In genomic region chr2:170902204-170903028, GRCm38 (mm10) we compare ENCODE assay signal across 19 mouse cellular contexts.
DNase-seq lines count a peak whose midpoint lies in the region; ATAC-seq and TF ChIP-seq lines count a peak whose summit lies in the region.
"Had no signal": no experiment of that assay in that cellular context is flagged by ENCODE, and none has a peak within 500 bp of the region (broad histone marks: within the 10 kb centered on the region; RNA-seq: fewer than 3 reads in every experiment).

No protein-coding gene starts in this region.

- H3K36me3 ChIP-seq in hindbrain, embryonic 13.5 days = no peaks in the 10 kb centered on the region
- no peaks in the 10 kb centered on the region for H3K36me3 ChIP-seq in hindbrain, embryonic 10.5 days
- no peaks in the 10 kb centered on the region for H3K36me3 ChIP-seq in hindbrain, postnatal 0 days (ENCODE audit: insufficient read depth, low read length)
- no peaks in the 10 kb centered on the region for H3K36me3 ChIP-seq in midbrain, embryonic 13.5 days
- H3K36me3 ChIP-seq: heart, embryonic 13.5 days; liver, embryonic 15.5 days had no signal

- 0 out of 2 replicates have a peak, but pooled peaks have one; percentile 36 for ATAC-seq in hindbrain, embryonic 13.5 days (ENCODE audit: low FRiP score)
- ATAC-seq in hindbrain, postnatal 0 days = no peak
- ATAC-seq in midbrain, embryonic 13.5 days = peak; percentile 79
- no peak for ATAC-seq in CD4-positive, CD25-positive, alpha-beta regulatory T cell, adult 4 months
- no peak for ATAC-seq in megakaryocyte-erythroid progenitor cell, adult 5-6 weeks (replicated peaks; ENCODE audit: low FRiP score, low TSS enrichment, poor library complexity, severe bottlenecking)
- ATAC-seq: activated CD4-positive, CD25-positive, alpha-beta regulatory T cell, adult 4 months had no signal

- DNase-seq in hindbrain, embryonic 10.5 days (ENCODE audit: low spot score) = no peak
- DNase-seq in hindbrain, postnatal 0 days (ENCODE audit: low spot score) = no peak
- no peak for DNase-seq in cerebellum, adult 18-20 months
- no peak for DNase-seq in lung, postnatal 10 days
- DNase-seq: adrenal gland, postnatal 25 days; gastrocnemius, postnatal 25 days; heart, postnatal 4 days; kidney, adult 2 months; kidney, postnatal 25 days; lung, postnatal 36 days; right cerebral cortex, postnatal 25 days had no signal

- H3K4me1 ChIP-seq in hindbrain, embryonic 13.5 days (replicated peaks) = peaks cover 13% of the 10 kb centered on the region
- H3K4me1 ChIP-seq in hindbrain, embryonic 10.5 days (replicated peaks) = peaks cover 5% of the 10 kb centered on the region; the same call in 1 of the 2 replicates
- H3K4me1 ChIP-seq in hindbrain, postnatal 0 days (ENCODE audit: insufficient read depth, low read length) = no peaks in the 10 kb centered on the region
- H3K4me1 ChIP-seq in midbrain, embryonic 13.5 days (replicated peaks) = peaks cover 23% of the 10 kb centered on the region
- H3K4me1 ChIP-seq: heart, embryonic 13.5 days; liver, embryonic 15.5 days had no signal

- H3K9me3 ChIP-seq in hindbrain, embryonic 13.5 days = peaks cover 3% of the 10 kb centered on the region; the same call in 1 of the 2 replicates
- H3K9me3 ChIP-seq in hindbrain, embryonic 10.5 days = 0 out of 2 replicates have a peak, but pooled peaks cover 3% of the 10 kb centered on the region
- 0 out of 2 replicates have a peak, but pooled peaks cover 3% of the 10 kb centered on the region for H3K9me3 ChIP-seq in hindbrain, postnatal 0 days (ENCODE audit: low read length)
- H3K9me3 ChIP-seq in midbrain, embryonic 13.5 days = no peaks in the 10 kb centered on the region
- H3K9me3 ChIP-seq: heart, embryonic 13.5 days had no signal

- 22% methylated on average over 13 of the region's 13 CpGs for WGBS in hindbrain, embryonic 13.5 days
- WGBS in hindbrain, embryonic 10.5 days = 63% methylated on average over 13 of the region's 13 CpGs
- 16% methylated on average over 13 of the region's 13 CpGs for WGBS in hindbrain, postnatal 0 days
- 23% methylated on average over 13 of the region's 13 CpGs for WGBS in midbrain, embryonic 13.5 days

- no peak overlapping the region for H3K4me3 ChIP-seq in hindbrain, embryonic 13.5 days
- H3K4me3 ChIP-seq in hindbrain, embryonic 10.5 days = no peak overlapping the region
- no peak overlapping the region for H3K4me3 ChIP-seq in hindbrain, postnatal 0 days (ENCODE audit: low read length)
- no peak overlapping the region for H3K4me3 ChIP-seq in midbrain, embryonic 13.5 days (replicated peaks)
- H3K4me3 ChIP-seq: heart, embryonic 13.5 days; liver, embryonic 15.5 days; myocyte had no signal

- H3K9ac ChIP-seq in hindbrain, embryonic 13.5 days = peak overlapping the region; percentile 39; the same call in 1 of the 2 replicates
- H3K9ac ChIP-seq in hindbrain, postnatal 0 days (replicated peaks; ENCODE audit: low read length) = no peak overlapping the region
- H3K9ac ChIP-seq in midbrain, embryonic 13.5 days (replicated peaks) = no peak overlapping the region
- H3K9ac ChIP-seq: heart, embryonic 13.5 days; liver, embryonic 15.5 days had no signal

- H3K27me3 ChIP-seq in hindbrain, embryonic 13.5 days = no peaks in the 10 kb centered on the region
- H3K27me3 ChIP-seq in hindbrain, embryonic 10.5 days (ENCODE audit: insufficient read depth, poor library complexity, severe bottlenecking) = no peaks in the 10 kb centered on the region
- no peaks in the 10 kb centered on the region for H3K27me3 ChIP-seq in hindbrain, postnatal 0 days (ENCODE audit: insufficient read depth, low read length)
- H3K27me3 ChIP-seq in midbrain, embryonic 13.5 days = no peaks in the 10 kb centered on the region
- H3K27me3 ChIP-seq: heart, embryonic 13.5 days; liver, embryonic 15.5 days had no signal

- H3K27ac ChIP-seq in hindbrain, embryonic 13.5 days = peak overlapping the region; percentile 56
- no peak overlapping the region for H3K27ac ChIP-seq in hindbrain, embryonic 10.5 days
- no peak overlapping the region for H3K27ac ChIP-seq in hindbrain, postnatal 0 days
- peak overlapping the region; percentile 20; the same call in 1 of the 2 replicates for H3K27ac ChIP-seq in midbrain, embryonic 13.5 days
- H3K27ac ChIP-seq: heart, embryonic 13.5 days; liver, embryonic 15.5 days had no signal

- TF ChIP-seq CTCF in hindbrain, postnatal 0 days (IDR thresholded peaks at IDR 0.05; ENCODE audit: low read depth) = no peak

- H3K4me2 ChIP-seq in hindbrain, embryonic 13.5 days = peak overlapping the region; percentile 25
- H3K4me2 ChIP-seq in hindbrain, postnatal 0 days (ENCODE audit: low read depth, low read length) = peak overlapping the region; percentile 2; the same call in 1 of the 2 replicates
- peak overlapping the region; percentile 19 for H3K4me2 ChIP-seq in midbrain, embryonic 13.5 days (replicated peaks)
- H3K4me2 ChIP-seq: heart, embryonic 13.5 days; liver, embryonic 15.5 days had no signal

Comparison
In these comparisons a context has a peak if more than half of its experiments do, and no peak if none do; other contexts are left out.
1. ATAC-seq: peak in hindbrain, embryonic 13.5 days (single experiment) and midbrain, embryonic 13.5 days (single experiment); none in hindbrain, postnatal 0 days (single experiment), CD4-positive, CD25-positive, alpha-beta regulatory T cell, adult 4 months (single experiment) and megakaryocyte-erythroid progenitor cell, adult 5-6 weeks (single experiment).
2. H3K27ac ChIP-seq: peak in hindbrain, embryonic 13.5 days (single experiment) and midbrain, embryonic 13.5 days (single experiment); none in hindbrain, embryonic 10.5 days (single experiment) and hindbrain, postnatal 0 days (single experiment).
3. Peak in every context shown above with its lines, with median percentiles within 50 percentile points of each other: H3K4me2 ChIP-seq.